Mouse (Mus musculus): ENCODE results near the gene Hivep3.

- no peak for TF ChIP-seq CTCF (IDR thresholded peaks at IDR 0.05; ENCODE audit: low read depth, low read length)
- TF ChIP-seq POLR2A (IDR thresholded peaks at IDR 0.05; ENCODE audit: extremely low read depth, insufficient read depth, low read length), result no peak
These were observed 416.8 kb downstream of the Hivep3 start for GRCm38 (mm10) chr4:120150345-120150920.
